Mouse (Mus musculus) cerebellum, postnatal 36 days (tissue): ENCODE results near the gene Cdk1.

Experiments
- DNase-seq, 2 experiments: peaks; one replicate each; pipeline ENCODE4 v3.0.0; 2021 to 2022; ENCODE audit warnings: mixed read lengths in 2 of 2

Cdk1 gene

GRCm38 (mm10) chr10:69305600-69305999 is 47.1 kb downstream of the Cdk1 start:
- no peak for DNase-seq

GRCm38 (mm10) chr10:69304819-69305218 is 47.9 kb downstream of the Cdk1 start:
- no peak for DNase-seq

- no peak for DNase-seq
Observed at GRCm38 (mm10) chr10:69302667-69303066, 50.1 kb downstream of the Cdk1 start.

- DNase-seq: no peak
Observed at GRCm38 (mm10) chr10:69299985-69300384, 52.8 kb downstream of the Cdk1 start.

- no peak for DNase-seq
Observed at GRCm38 (mm10) chr10:69295919-69296318, 56.8 kb downstream of the Cdk1 start.

- DNase-seq: no peak
Observed at GRCm38 (mm10) chr10:69290736-69291135, 62.0 kb downstream of the Cdk1 start.

GRCm38 (mm10) chr10:69288720-69289119 is 64.0 kb downstream of the Cdk1 start:
- DNase-seq: no peak

- no peak for DNase-seq
Observed at GRCm38 (mm10) chr10:69288086-69288485, 64.7 kb downstream of the Cdk1 start.

GRCm38 (mm10) chr10:69286939-69287338 is 65.8 kb downstream of the Cdk1 start:
- no peak for DNase-seq
